Mouse (Mus musculus) bone marrow macrophage, adult 2 months (primary cell): ENCODE data around the gene Uck2.

ENCODE experiments used
- CTCF ChIP-seq: IDR thresholded peaks from 2 replicates; pipeline ENCODE4 v1.5.1; 2012; ENCODE audit warnings: low read depth, mild to moderate bottlenecking, low read length, moderate library complexity
- POLR2A ChIP-seq: IDR thresholded peaks from 2 replicates; pipeline ENCODE4 v1.6.1; 2012; ENCODE audit warnings: mild to moderate bottlenecking, low read depth, low read length, borderline replicate concordance

- no peak for TF ChIP-seq CTCF
- TF ChIP-seq POLR2A, result no peak
These were observed 28.1 kb upstream of the Uck2 start for GRCm38 (mm10) chr1:167313220-167313619.
